Mouse (Mus musculus): ENCODE results near the gene Suz12. TPM values are rescaled to one million over a fixed set of nuclear protein-coding genes. Genes with fewer than 3 reads are reported as not detected.
"Not testable (repeated sequence)": the region's sequence is repeated elsewhere in the genome, so short reads cannot be mapped to it uniquely, and the experiment has no call there.

Gene Suz12
- polyA plus RNA-seq, 1 experiment from 2014 or later: 8.4 TPM

GRCm38 (mm10) chr11:79973133-79973532 is 19.8 kb upstream of the Suz12 start:
- Histone ChIP-seq H3K9ac (ENCODE audit: low read length) (no peak overlapping the region), H3K9me3 (ENCODE audit: control insufficient read depth, low read length) (no peaks in the 10 kb centered on the region), H3K4me1 (replicated peaks; ENCODE audit: control insufficient read depth, insufficient read depth) (no peaks in the 10 kb centered on the region), H3K27me3 (ENCODE audit: control insufficient read depth, insufficient read depth, low read length) (no peaks in the 10 kb centered on the region), H3K27ac (replicated peaks) (no peak overlapping the region), H3K4me2 (replicated peaks; ENCODE audit: low read depth) (peak overlapping the region; percentile 76), H3K36me3 (ENCODE audit: control insufficient read depth, insufficient read depth, low read length) (no peaks in the 10 kb centered on the region), H3K4me3 (ENCODE audit: low read depth, low read length) (peak overlapping the region; percentile 46)
- DNase-seq (ENCODE audit: low spot score): no peak
- WGBS: 11% methylated on average over 8 of the region's 8 CpGs
- no peak for ATAC-seq (ENCODE audit: low FRiP score, low TSS enrichment)
- TF ChIP-seq CTCF (IDR thresholded peaks at IDR 0.05; ENCODE audit: low read depth): no peak
- TF ChIP-seq EP300 (optimal IDR thresholded peaks at IDR 0.05): no peak

DNA sequence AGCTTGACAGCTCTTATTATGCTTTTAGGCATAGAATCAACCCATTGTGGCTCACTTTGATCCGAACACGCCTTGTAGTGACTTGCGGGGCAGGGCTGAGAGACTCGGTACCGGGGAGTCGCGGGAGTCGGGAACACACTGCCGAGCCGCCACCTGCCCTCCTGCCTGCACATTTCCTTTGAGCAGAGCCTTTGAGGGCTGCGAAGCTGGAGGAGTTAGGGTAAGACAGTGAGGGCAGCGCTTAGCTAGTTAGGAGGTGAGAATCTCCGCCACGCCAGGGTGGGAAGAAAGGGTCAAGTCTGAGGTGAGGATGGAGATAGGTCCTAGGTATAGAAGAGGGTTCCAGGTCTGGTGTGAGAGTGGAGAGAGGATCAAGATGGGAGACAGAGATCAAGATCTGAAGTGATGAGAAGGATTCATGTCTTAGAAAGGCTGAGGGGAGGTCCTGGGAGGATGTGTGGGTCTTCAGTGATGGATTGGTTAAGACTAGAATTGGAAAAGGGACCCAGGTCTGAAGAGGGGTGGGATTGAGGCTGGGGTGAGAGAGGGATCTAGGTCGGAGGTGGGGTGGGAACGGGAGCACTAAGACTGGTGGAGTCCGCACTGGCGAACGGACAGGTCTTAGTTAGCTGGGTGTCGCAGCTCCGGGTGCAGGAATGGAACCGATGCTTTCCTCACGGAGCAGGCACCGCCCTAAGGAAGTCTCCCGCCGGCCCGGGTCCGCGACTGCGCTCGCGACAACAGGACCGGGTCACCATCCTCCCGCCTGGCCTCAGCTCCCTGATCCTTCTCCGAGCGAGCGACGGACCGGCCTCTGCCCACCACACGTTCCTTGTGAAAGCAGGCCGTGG is 19.1 kb upstream of the Suz12 start:
- no peaks in the 10 kb centered on the region for H3K36me3 ChIP-seq (ENCODE audit: control insufficient read depth, insufficient read depth, low read length)
- H3K27me3 ChIP-seq (ENCODE audit: control insufficient read depth, insufficient read depth, low read length): no peaks in the 10 kb centered on the region
- H3K9ac ChIP-seq (ENCODE audit: low read length): peak overlapping the region; percentile 50; the same call in 1 of the 2 replicates
- ATAC-seq (ENCODE audit: low FRiP score, low TSS enrichment): peak; percentile 60
- H3K4me2 ChIP-seq (replicated peaks; ENCODE audit: low read depth): peak overlapping the region; percentile 76
- 2% methylated on average over 41 of the region's 41 CpGs for WGBS
- DNase-seq (ENCODE audit: low spot score): peak; percentile 50
- TF ChIP-seq EP300 (optimal IDR thresholded peaks at IDR 0.05) (no peak), CTCF (IDR thresholded peaks at IDR 0.05; ENCODE audit: low read depth) (no peak)
- no peaks in the 10 kb centered on the region for H3K9me3 ChIP-seq (ENCODE audit: control insufficient read depth, low read length)
- H3K4me1 ChIP-seq (replicated peaks; ENCODE audit: control insufficient read depth, insufficient read depth): no peaks in the 10 kb centered on the region
- peak overlapping the region; percentile 46 for H3K4me3 ChIP-seq (ENCODE audit: low read depth, low read length)
- no peak overlapping the region for H3K27ac ChIP-seq (replicated peaks)

GRCm38 (mm10) chr11:79975377-79975776 is 17.5 kb upstream of the Suz12 start:
- Histone ChIP-seq H3K36me3 (ENCODE audit: control insufficient read depth, insufficient read depth, low read length) (no peaks in the 10 kb centered on the region), H3K4me1 (replicated peaks; ENCODE audit: control insufficient read depth, insufficient read depth) (no peaks in the 10 kb centered on the region), H3K9me3 (ENCODE audit: control insufficient read depth, low read length) (no peaks in the 10 kb centered on the region), H3K4me3 (ENCODE audit: low read depth, low read length) (no peak overlapping the region), H3K27me3 (ENCODE audit: control insufficient read depth, insufficient read depth, low read length) (no peaks in the 10 kb centered on the region), H3K27ac (replicated peaks) (no peak overlapping the region), H3K4me2 (replicated peaks; ENCODE audit: low read depth) (no peak overlapping the region), H3K9ac (ENCODE audit: low read length) (no peak overlapping the region)
- TF ChIP-seq CTCF (IDR thresholded peaks at IDR 0.05; ENCODE audit: low read depth): no peak
- TF ChIP-seq EP300 (optimal IDR thresholded peaks at IDR 0.05): no peak
- DNase-seq (ENCODE audit: low spot score) (no peak), ATAC-seq (ENCODE audit: low FRiP score, low TSS enrichment) (no peak)
- 89% methylated on average over 2 of the region's 2 CpGs for WGBS

DNA sequence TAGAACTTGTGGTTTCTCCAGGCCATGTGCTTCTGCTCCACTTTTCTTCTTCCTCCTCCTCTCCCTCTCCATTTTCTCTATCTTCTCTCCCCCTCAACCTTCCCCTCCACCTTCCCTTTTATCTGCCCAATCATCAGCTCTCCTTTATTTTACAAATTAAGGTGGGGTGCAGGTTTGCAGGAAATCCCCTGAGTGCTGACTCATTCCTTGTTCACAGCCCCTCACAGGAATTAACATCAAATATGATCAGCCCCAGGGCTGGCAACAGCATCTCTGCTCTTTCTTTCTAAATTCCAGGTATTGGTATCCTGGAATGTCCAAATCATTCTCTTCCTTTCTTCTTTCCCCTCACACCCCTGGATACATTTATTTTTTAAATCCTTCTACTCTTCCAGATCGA is 16.7 kb upstream of the Suz12 start:
- no peak for TF ChIP-seq EP300 (optimal IDR thresholded peaks at IDR 0.05)
- no peak for TF ChIP-seq CTCF (IDR thresholded peaks at IDR 0.05; ENCODE audit: low read depth)
- H3K9me3 ChIP-seq (ENCODE audit: control insufficient read depth, low read length): no peaks in the 10 kb centered on the region
- H3K27me3 ChIP-seq (ENCODE audit: control insufficient read depth, insufficient read depth, low read length): no peaks in the 10 kb centered on the region
- no peak overlapping the region for H3K27ac ChIP-seq (replicated peaks)
- no peak overlapping the region for H3K9ac ChIP-seq (ENCODE audit: low read length)
- H3K36me3 ChIP-seq (ENCODE audit: control insufficient read depth, insufficient read depth, low read length): no peaks in the 10 kb centered on the region
- 95% methylated on average over 1 of the region's 1 CpGs for WGBS
- ATAC-seq (ENCODE audit: low FRiP score, low TSS enrichment) (no peak), DNase-seq (ENCODE audit: low spot score) (no peak)
- H3K4me2 ChIP-seq (replicated peaks; ENCODE audit: low read depth): no peak overlapping the region
- H3K4me3 ChIP-seq (ENCODE audit: low read depth, low read length): no peak overlapping the region
- H3K4me1 ChIP-seq (replicated peaks; ENCODE audit: control insufficient read depth, insufficient read depth): no peaks in the 10 kb centered on the region

GRCm38 (mm10) chr11:79976645-79977044 is 16.3 kb upstream of the Suz12 start:
- not testable (repeated sequence) for H3K4me2 ChIP-seq (replicated peaks; ENCODE audit: low read depth); H3K36me3 ChIP-seq (ENCODE audit: control insufficient read depth, insufficient read depth, low read length); DNase-seq (ENCODE audit: low spot score); H3K4me1 ChIP-seq (replicated peaks; ENCODE audit: control insufficient read depth, insufficient read depth); H3K4me3 ChIP-seq (ENCODE audit: low read depth, low read length); H3K27ac ChIP-seq (replicated peaks); H3K9me3 ChIP-seq (ENCODE audit: control insufficient read depth, low read length); H3K27me3 ChIP-seq (ENCODE audit: control insufficient read depth, insufficient read depth, low read length); H3K9ac ChIP-seq (ENCODE audit: low read length); ATAC-seq (ENCODE audit: low FRiP score, low TSS enrichment)
- 88% methylated on average over 6 of the region's 6 CpGs for WGBS

GRCm38 (mm10) chr11:79977061-79977460 is 15.8 kb upstream of the Suz12 start:
- not testable (repeated sequence) for H3K27me3 ChIP-seq (ENCODE audit: control insufficient read depth, insufficient read depth, low read length); H3K4me2 ChIP-seq (replicated peaks; ENCODE audit: low read depth); H3K27ac ChIP-seq (replicated peaks); DNase-seq (ENCODE audit: low spot score); H3K9me3 ChIP-seq (ENCODE audit: control insufficient read depth, low read length); H3K4me1 ChIP-seq (replicated peaks; ENCODE audit: control insufficient read depth, insufficient read depth); H3K4me3 ChIP-seq (ENCODE audit: low read depth, low read length); ATAC-seq (ENCODE audit: low FRiP score, low TSS enrichment); H3K36me3 ChIP-seq (ENCODE audit: control insufficient read depth, insufficient read depth, low read length); H3K9ac ChIP-seq (ENCODE audit: low read length)
- 95% methylated on average over 14 of the region's 14 CpGs for WGBS

DNA sequence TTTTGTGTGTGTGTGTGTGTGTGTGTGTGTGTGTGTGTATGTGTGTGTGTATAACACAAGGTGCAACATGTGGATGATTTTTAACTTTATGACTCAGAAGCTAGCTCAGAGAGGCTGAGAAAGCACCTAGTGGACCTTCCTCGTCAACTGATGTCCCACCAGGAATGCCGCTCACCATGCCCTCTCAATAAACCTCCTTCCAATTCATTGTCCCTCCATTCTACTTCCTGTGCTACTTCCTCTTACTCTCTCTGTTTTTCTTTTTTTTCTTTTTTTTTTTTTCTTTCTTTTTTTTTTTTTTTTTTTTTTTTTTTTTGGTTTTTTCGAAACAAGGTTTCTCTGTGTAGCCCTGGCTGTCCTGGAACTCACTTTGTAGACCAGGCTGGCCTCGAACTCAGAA is 15.2 kb upstream of the Suz12 start:
- DNase-seq (ENCODE audit: low spot score); H3K9ac ChIP-seq (ENCODE audit: low read length); H3K9me3 ChIP-seq (ENCODE audit: control insufficient read depth, low read length); H3K4me3 ChIP-seq (ENCODE audit: low read depth, low read length); H3K36me3 ChIP-seq (ENCODE audit: control insufficient read depth, insufficient read depth, low read length); H3K27me3 ChIP-seq (ENCODE audit: control insufficient read depth, insufficient read depth, low read length); H3K4me1 ChIP-seq (replicated peaks; ENCODE audit: control insufficient read depth, insufficient read depth); ATAC-seq (ENCODE audit: low FRiP score, low TSS enrichment); H3K27ac ChIP-seq (replicated peaks); H3K4me2 ChIP-seq (replicated peaks; ENCODE audit: low read depth): not testable (repeated sequence)
- 90% methylated on average over 4 of the region's 4 CpGs for WGBS
